Mouse (Mus musculus): ENCODE data around the gene Tnfrsf21. TPM values are rescaled to one million over a fixed set of nuclear protein-coding genes. Genes with fewer than 3 reads are reported as not detected.

The Tnfrsf21 gene
- total RNA-seq, 2 experiments from 2014 or later, result 15.5 to 24.0 TPM

- TF ChIP-seq CTCF (IDR thresholded peaks at IDR 0.05), result no peak
- H3K27ac ChIP-seq, result peak overlapping the region; percentile 81
- no peak overlapping the region for H3K4me3 ChIP-seq
- intact Hi-C loops (cut with DNase I), result loop anchor here (5.0 kb wide), 2 partner anchors 55 to 160 kb away; partner anchors contain the start of gene Tnfrsf21
- no peak for DNase-seq
These were observed 55.9 kb downstream of the Tnfrsf21 start for GRCm38 (mm10) chr17:43072142-43072786.

- H3K27ac ChIP-seq, result peak overlapping the region; percentile 81
- intact Hi-C loops (cut with DNase I), result loop anchor here (5.0 kb wide), 2 partner anchors 55 to 160 kb away; partner anchors contain the start of gene Tnfrsf21
- no peak for TF ChIP-seq CTCF (IDR thresholded peaks at IDR 0.05)
- DNase-seq, result peak; percentile 76
- H3K4me3 ChIP-seq, result no peak overlapping the region
These were observed 56.4 kb downstream of the Tnfrsf21 start for GRCm38 (mm10) chr17:43072787-43073148.

- no peak for DNase-seq
- Histone ChIP-seq H3K27ac (peak overlapping the region; percentile 44; the same call in 1 of the 2 replicates), H3K4me3 (no peak overlapping the region)
- no peak for TF ChIP-seq CTCF (IDR thresholded peaks at IDR 0.05)
- intact Hi-C loops (cut with DNase I), result loop anchor here (5.0 kb wide), 2 partner anchors 57 to 158 kb away; partner anchors contain the start of gene Tnfrsf21
These were observed 58.0 kb downstream of the Tnfrsf21 start for GRCm38 (mm10) chr17:43074391-43074790.

- intact Hi-C loops (cut with DNase I), result no loop called here
- Histone ChIP-seq H3K4me3 (no peak overlapping the region), H3K27ac (peak overlapping the region; percentile 79; the same call in 1 of the 2 replicates)
- no peak for TF ChIP-seq CTCF (IDR thresholded peaks at IDR 0.05)
- DNase-seq, result no peak
These were observed 58.7 kb downstream of the Tnfrsf21 start for GRCm38 (mm10) chr17:43075100-43075499.

GRCm38 (mm10) chr17:43075937-43076336 is 59.6 kb downstream of the Tnfrsf21 start:
- H3K4me3 ChIP-seq, result no peak overlapping the region
- H3K27ac ChIP-seq, result peak overlapping the region; percentile 79
- DNase-seq, result no peak
- intact Hi-C loops (cut with DNase I), result no loop called here
- no peak for TF ChIP-seq CTCF (IDR thresholded peaks at IDR 0.05)

GRCm38 (mm10) chr17:43076801-43077493 is 60.6 kb downstream of the Tnfrsf21 start:
- peak; percentile 89 for DNase-seq
- no peak for TF ChIP-seq CTCF (IDR thresholded peaks at IDR 0.05)
- Histone ChIP-seq H3K27ac (peak overlapping the region; percentile 79), H3K4me3 (peak overlapping the region; percentile 67)
- intact Hi-C loops (cut with DNase I), result no loop called here

GRCm38 (mm10) chr17:43077540-43077939 is 61.2 kb downstream of the Tnfrsf21 start:
- peak overlapping the region; percentile 67 for H3K4me3 ChIP-seq
- intact Hi-C loops (cut with DNase I), result no loop called here
- peak overlapping the region; percentile 79 for H3K27ac ChIP-seq
- no peak for TF ChIP-seq CTCF (IDR thresholded peaks at IDR 0.05)
- DNase-seq, result no peak

GRCm38 (mm10) chr17:43081225-43081624 is 64.9 kb downstream of the Tnfrsf21 start:
- no peak overlapping the region for H3K4me3 ChIP-seq
- no peak overlapping the region for H3K27ac ChIP-seq
- TF ChIP-seq CTCF (IDR thresholded peaks at IDR 0.05), result no peak
- intact Hi-C loops (cut with DNase I), result no loop called here
- DNase-seq, result no peak

GRCm38 (mm10) chr17:43089496-43089895 is 73.1 kb downstream of the Tnfrsf21 start:
- TF ChIP-seq CTCF (IDR thresholded peaks at IDR 0.05), result no peak
- Histone ChIP-seq H3K27ac (no peak overlapping the region), H3K4me3 (no peak overlapping the region)
- DNase-seq, result no peak
- intact Hi-C loops (cut with DNase I), result no loop called here

GRCm38 (mm10) chr17:43090948-43091724 is 74.8 kb downstream of the Tnfrsf21 start:
- Histone ChIP-seq H3K4me3 (no peak overlapping the region), H3K27ac (no peak overlapping the region)
- DNase-seq, result no peak
- intact Hi-C loops (cut with DNase I), result no loop called here
- no peak for TF ChIP-seq CTCF (IDR thresholded peaks at IDR 0.05)

- peak; percentile 50 for DNase-seq
- H3K27ac ChIP-seq, result peak overlapping the region; percentile 38; the same call in 1 of the 2 replicates
- no peak for TF ChIP-seq CTCF (IDR thresholded peaks at IDR 0.05)
- intact Hi-C loops (cut with DNase I), result no loop called here
- no peak overlapping the region for H3K4me3 ChIP-seq
These were observed 76.1 kb downstream of the Tnfrsf21 start for GRCm38 (mm10) chr17:43092280-43092995.

- DNase-seq, result no peak
- Histone ChIP-seq H3K27ac (no peak overlapping the region), H3K4me3 (no peak overlapping the region)
- no peak for TF ChIP-seq CTCF (IDR thresholded peaks at IDR 0.05)
- intact Hi-C loops (cut with DNase I), result no loop called here
These were observed 77.9 kb downstream of the Tnfrsf21 start for GRCm38 (mm10) chr17:43094285-43094684.

Data from gastrocnemius, adult 2 months (tissue).